Mouse (Mus musculus): ENCODE results near the gene Gm12216.

The Gm12216 gene

DNA sequence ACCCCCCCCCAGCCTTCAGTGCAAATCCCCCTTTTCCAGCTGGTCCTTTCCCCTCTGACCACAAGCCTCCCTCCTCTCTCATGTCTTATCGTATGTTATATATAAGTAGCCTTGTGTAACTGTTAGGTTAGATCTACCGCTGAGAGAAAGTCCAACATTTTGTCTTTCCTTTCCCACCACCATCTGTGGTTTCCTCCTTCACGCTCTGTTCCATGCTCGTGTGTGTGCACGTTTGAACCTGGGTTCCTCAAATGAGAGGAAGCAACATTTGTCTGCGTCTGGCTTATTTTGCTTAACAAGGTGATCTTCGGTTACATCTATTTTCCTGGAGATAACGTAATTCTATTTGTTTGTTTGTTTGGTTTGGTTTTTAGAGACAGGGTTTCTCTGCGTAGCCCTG lies 111.1 kb downstream of the Gm12216 start:
- in situ Hi-C loops (cut with MboI, MseI), result no loop called here

- in situ Hi-C loops (cut with MboI, MseI), result no loop called here
Observed at GRCm38 (mm10) chr11:53745260-53745659, 113.8 kb downstream of the Gm12216 start.

GRCm38 (mm10) chr11:53742353-53742752 lies 116.7 kb downstream of the Gm12216 start:
- in situ Hi-C loops (cut with MboI, MseI), result no loop called here

GRCm38 (mm10) chr11:53737573-53737946 lies 121.5 kb downstream of the Gm12216 start:
- in situ Hi-C loops (cut with MboI, MseI), result loop anchor here (5.0 to 10.0 kb wide), 2 partner anchors 153 to 270 kb away; no protein-coding TSS in a partner anchor

DNA sequence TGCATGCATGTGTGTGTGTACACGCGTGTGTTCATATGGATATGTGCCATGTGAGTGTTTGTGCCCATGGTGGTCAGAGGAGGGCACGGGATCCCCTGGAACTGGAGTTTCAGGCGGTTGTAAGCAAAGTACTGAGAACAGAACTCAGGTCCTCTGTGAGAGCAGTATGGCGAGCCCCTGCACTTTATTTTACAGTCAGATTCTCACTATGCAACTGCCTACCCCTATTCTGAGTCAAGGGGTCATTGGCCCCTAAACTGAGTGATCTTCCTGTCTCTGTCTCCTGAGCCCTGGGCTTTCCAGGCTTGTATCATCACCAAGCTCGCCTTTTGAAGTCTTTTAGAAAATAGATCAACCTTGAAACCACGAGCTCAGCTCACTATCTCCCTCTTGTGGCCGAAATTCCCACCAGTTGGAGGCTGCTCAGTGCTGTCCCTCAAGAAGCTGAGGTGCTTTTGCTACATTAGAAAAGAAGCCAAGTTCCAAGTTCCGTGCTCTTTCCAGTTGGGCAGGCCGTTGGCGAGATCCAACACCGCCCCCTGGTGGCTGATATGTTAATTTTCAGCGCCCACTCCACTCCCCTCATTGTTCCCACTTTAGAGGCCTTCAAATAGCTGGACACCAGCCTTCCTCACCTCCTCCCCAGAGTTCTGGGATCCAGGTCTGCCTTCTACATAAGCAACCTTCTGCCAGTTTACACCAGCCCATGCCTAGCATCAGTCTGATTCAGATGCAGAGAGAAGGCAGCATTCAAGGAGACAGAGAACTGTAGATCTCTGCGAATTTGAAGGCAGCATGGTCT lies 122.1 kb downstream of the Gm12216 start:
- in situ Hi-C loops (cut with MboI, MseI), result loop anchor here (5.0 to 10.0 kb wide), 2 partner anchors 152 to 270 kb away; no protein-coding TSS in a partner anchor

DNA sequence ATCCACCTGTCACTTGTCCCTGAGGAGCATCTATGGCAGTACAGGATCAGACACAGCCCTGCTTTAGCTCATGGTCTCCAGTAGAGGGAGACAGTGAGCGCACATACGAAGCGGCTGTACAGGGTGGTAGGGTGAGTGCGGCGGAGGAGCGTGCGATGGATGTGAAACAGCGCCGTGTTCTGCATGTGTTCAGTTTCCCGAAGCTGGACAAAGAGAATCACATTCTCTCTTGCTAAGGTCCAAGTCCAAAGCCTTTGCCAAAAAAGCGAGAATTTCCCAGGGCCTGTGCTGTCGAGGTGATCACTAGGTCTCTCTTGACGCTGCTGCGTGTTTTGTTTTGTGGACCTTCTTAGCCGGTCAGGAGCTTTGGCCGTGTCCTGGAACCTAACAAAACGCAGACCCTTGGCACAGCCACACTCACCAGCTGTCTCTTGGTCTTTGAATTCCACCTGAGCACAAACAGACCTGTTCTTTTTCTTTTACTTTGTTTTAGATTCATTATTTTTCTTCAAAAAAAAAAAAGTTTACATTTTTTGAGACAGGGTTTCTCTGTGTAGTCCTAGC lies 123.3 kb downstream of the Gm12216 start:
- in situ Hi-C loops (cut with MboI, MseI), result loop anchor here (5.0 to 10.0 kb wide), 2 partner anchors 151 to 268 kb away; no protein-coding TSS in a partner anchor

GRCm38 (mm10) chr11:53734970-53735681 lies 123.9 kb downstream of the Gm12216 start:
- in situ Hi-C loops (cut with MboI, MseI), result loop anchor here (5.0 to 10.0 kb wide), 2 partner anchors 150 to 268 kb away; no protein-coding TSS in a partner anchor

DNA sequence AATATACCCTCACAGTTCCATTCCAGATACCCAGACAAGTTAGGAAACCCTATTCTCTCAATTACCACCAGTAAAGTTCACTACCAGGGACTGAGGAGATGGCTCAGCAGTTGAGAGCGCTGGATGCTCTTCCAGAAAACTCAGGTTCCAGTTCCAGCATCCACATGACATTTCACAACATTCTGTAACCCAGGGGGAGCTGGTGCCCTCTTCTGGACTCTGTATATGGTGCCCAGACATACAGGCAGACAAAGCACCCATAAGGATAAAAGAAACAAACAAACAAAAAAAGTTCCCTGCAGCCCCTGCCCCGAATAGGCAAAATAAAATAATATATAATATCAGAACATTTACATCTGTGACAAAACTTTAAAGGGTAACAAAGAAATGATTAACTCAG lies 124.6 kb downstream of the Gm12216 start:
- in situ Hi-C loops (cut with MboI, MseI), result loop anchor here (10.0 kb wide), 1 partner anchor 150 kb away; no protein-coding TSS in a partner anchor

- in situ Hi-C loops (cut with MboI, MseI), result loop anchor here (10.0 kb wide), 1 partner anchor 149 kb away; no protein-coding TSS in a partner anchor
Observed at GRCm38 (mm10) chr11:53733824-53734223, 125.2 kb downstream of the Gm12216 start.

All from T-helper 2 cell (primary cell).